Mouse (Mus musculus) bone marrow, adult 2 months (tissue): ENCODE measurements at regions not wholly inside any gene's neighbourhood (a gene's known extent, or its start where the extent isn't known, plus 50 kb on each side); places are given as distances from the start of the nearest gene placed in this dataset.
"Not testable (repeated sequence)": the region's sequence is repeated elsewhere in the genome, so short reads cannot be mapped to it uniquely, and the experiment has no call there.

Source experiments
- CTCF ChIP-seq: fragments of 200-500 bp; IDR thresholded peaks from 2 replicates; pipeline ENCODE4 v1.5.1; 2011; ENCODE audit warnings: low read length, control low read depth; ENCODE audit not compliant: control insufficient read depth, insufficient read depth
- POLR2A ChIP-seq: fragments of 200-500 bp; IDR thresholded peaks from 2 replicates; pipeline ENCODE4 v1.6.1; 2011; ENCODE audit warnings: low read depth, mild to moderate bottlenecking, control low read depth, low read length, borderline replicate concordance; ENCODE audit not compliant: control insufficient read depth

GRCm38 (mm10) chr14:52782832-52783231, 287.3 kb upstream of the Olfr1507 start:
- not testable (repeated sequence) for TF ChIP-seq POLR2A, CTCF
